Mouse (Mus musculus) cortical plate, adult 2 months (tissue): ENCODE results near the gene Npas2.

ENCODE experiments used
- CTCF ChIP-seq: fragments of 200-500 bp; IDR thresholded peaks from 2 replicates; pipeline ENCODE4 v1.5.1; 2011; ENCODE audit warnings: mild to moderate bottlenecking, control low read depth, low read length; ENCODE audit not compliant: insufficient read depth; ENCODE audit errors: extremely low read depth
- POLR2A ChIP-seq: fragments of 200-500 bp; IDR thresholded peaks from 2 replicates; pipeline ENCODE4 v1.6.1; 2011; ENCODE audit warnings: mild to moderate bottlenecking, low read length, control low read depth; ENCODE audit not compliant: insufficient read depth; ENCODE audit errors: extremely low read depth

- TF ChIP-seq POLR2A, result no peak
- no peak for TF ChIP-seq CTCF
These were observed 79.4 kb downstream of the Npas2 start for GRCm38 (mm10) chr1:39272976-39273375.
